Mouse (Mus musculus) embryonic facial prominence, embryonic 14.5 days (tissue): ENCODE measurements around the gene Sec14l2. TPM values are rescaled to one million over a fixed set of nuclear protein-coding genes. Genes with fewer than 3 reads are reported as not detected.

Source experiments
- ATAC-seq: fragments of 200-750 bp; cut with Nextera tagmentation; 2 replicates; pipeline ENCODE4 v1.8.0; 2017; ENCODE audit warnings: low read depth, moderate number of reproducible peaks, moderate TSS enrichment
- DNase-seq: peaks from one replicate; pipeline ENCODE4 v3.0.0-alpha.2; 2015; ENCODE audit warnings: low spot score
- H3K27ac ChIP-seq: fragments of 300-500 bp; sonication (generic); replicated peaks from 2 replicates; pipeline ENCODE4 v1.5.1; 2014; ENCODE audit warnings: low read depth, mild to moderate bottlenecking, low read length, moderate library complexity
- H3K27me3 ChIP-seq: fragments of 300-500 bp; sonication (generic); replicated peaks from 2 replicates; pipeline ENCODE4 v1.6.1; 2014; ENCODE audit warnings: low read length; ENCODE audit not compliant: control insufficient read depth, insufficient read depth
- H3K36me3 ChIP-seq: fragments of 300-500 bp; sonication (generic); 2 replicates; pipeline ENCODE4 v1.6.1; 2014; ENCODE audit warnings: low read length, mixed read lengths; ENCODE audit not compliant: control insufficient read depth, insufficient read depth
- H3K4me1 ChIP-seq: fragments of 300-500 bp; sonication (generic); 2 replicates; pipeline ENCODE4 v1.6.1; 2014; ENCODE audit warnings: antibody characterized with exemption, low read length; ENCODE audit not compliant: control insufficient read depth, insufficient read depth
- H3K4me2 ChIP-seq: fragments of 300-500 bp; sonication (generic); 2 replicates; pipeline ENCODE4 v1.6.1; 2014; ENCODE audit warnings: low read depth, mild to moderate bottlenecking, low read length, moderate library complexity, mixed read lengths
- H3K4me3 ChIP-seq: fragments of 300-500 bp; sonication (generic); 2 replicates; pipeline ENCODE4 v1.5.1; 2014; ENCODE audit warnings: low read depth, mild to moderate bottlenecking, low read length
- H3K9ac ChIP-seq: fragments of 300-500 bp; sonication (generic); 2 replicates; pipeline ENCODE4 v1.6.1; 2014; ENCODE audit warnings: low read depth, mild to moderate bottlenecking, low read length, moderate library complexity, mixed read lengths
- H3K9me3 ChIP-seq: fragments of 300-500 bp; sonication (generic); 2 replicates; pipeline ENCODE4 v1.6.1; 2016; ENCODE audit warnings: low read length; ENCODE audit not compliant: control insufficient read depth
- WGBS: fragments of 180-500 bp; shearing (Covaris S2); extraction: QIAGEN DNeasy Blood & Tissue Kit; methylation state at CpG from one replicate; pipeline ENCODE4 v1.1.7; 2014; 5-methylcytosine and 5-hydroxymethylcytosine counted together
- polyA plus RNA-seq: library from polyadenylated mRNA; unstranded; fragments of >200 nt; fragmentation: Nextera tagmentation; extraction: Ambion mirVana; gene quantifications from 2 replicates; pipeline ENCODE4 v1.2.1, GENCODE M21; 2014

Sec14l2 gene
- polyA plus RNA-seq, 1 experiment from 2014 or later: 2.2 TPM

DNA sequence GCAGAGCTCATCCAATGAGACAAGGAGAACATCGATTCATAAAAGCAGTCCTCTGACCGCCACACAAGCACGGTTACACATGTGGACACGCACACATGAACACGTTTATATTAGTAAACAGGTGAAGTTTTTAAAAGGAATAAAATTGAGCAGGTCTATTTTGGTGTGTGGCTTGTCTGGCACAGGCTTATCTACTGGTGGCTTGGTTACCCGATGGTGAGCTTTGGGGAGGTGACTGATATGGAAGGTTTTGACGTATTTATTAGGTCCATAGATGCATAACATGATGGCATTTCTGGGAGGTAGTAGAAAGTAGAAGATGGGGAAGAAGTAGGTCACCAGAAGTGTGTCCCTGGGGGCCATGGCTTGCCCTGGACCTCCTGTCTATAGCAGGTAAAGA is 30.5 kb upstream of the Sec14l2 start:
- H3K4me1 ChIP-seq: 0 out of 2 replicates have a peak, but pooled peaks cover under 1% of the 10 kb centered on the region
- no peak overlapping the region for H3K9ac ChIP-seq
- H3K4me2 ChIP-seq: no peak overlapping the region
- H3K4me3 ChIP-seq: no peak overlapping the region
- peaks cover 5% of the 10 kb centered on the region; the same call in 1 of the 2 replicates for H3K36me3 ChIP-seq
- 90% methylated on average over 7 of the region's 7 CpGs for WGBS
- H3K27ac ChIP-seq: no peak overlapping the region
- DNase-seq: no peak
- no peaks in the 10 kb centered on the region for H3K9me3 ChIP-seq
- H3K27me3 ChIP-seq: no peaks in the 10 kb centered on the region
- ATAC-seq: no peak

DNA sequence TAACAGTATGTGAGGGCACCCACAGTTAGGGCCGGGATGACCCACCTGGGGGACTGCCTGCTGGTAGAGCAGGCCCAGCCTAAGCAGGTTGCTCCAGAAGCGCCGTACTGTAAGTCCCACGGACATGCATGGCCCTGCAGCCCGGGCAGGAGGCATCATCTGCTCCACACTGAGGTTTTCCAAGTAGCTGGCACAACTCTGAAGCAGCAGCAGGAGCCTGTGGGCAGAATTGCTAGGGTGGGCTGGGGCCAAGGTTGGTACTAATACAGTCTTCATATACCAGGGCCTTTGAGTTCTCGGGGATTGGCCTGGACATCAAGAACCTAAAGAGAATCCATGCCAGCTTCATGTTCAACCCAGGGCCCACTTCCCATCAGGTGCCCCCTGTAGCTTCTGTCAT is 26.7 kb upstream of the Sec14l2 start:
- H3K27me3 ChIP-seq: no peaks in the 10 kb centered on the region
- DNase-seq: no peak
- no peak overlapping the region for H3K4me2 ChIP-seq
- no peak overlapping the region for H3K27ac ChIP-seq
- no peaks in the 10 kb centered on the region for H3K9me3 ChIP-seq
- no peak overlapping the region for H3K4me3 ChIP-seq
- no peaks in the 10 kb centered on the region for H3K4me1 ChIP-seq
- no peak overlapping the region for H3K9ac ChIP-seq
- no peak for ATAC-seq
- 93% methylated on average over 6 of the region's 6 CpGs for WGBS
- H3K36me3 ChIP-seq: peaks cover 15% of the 10 kb centered on the region

DNA sequence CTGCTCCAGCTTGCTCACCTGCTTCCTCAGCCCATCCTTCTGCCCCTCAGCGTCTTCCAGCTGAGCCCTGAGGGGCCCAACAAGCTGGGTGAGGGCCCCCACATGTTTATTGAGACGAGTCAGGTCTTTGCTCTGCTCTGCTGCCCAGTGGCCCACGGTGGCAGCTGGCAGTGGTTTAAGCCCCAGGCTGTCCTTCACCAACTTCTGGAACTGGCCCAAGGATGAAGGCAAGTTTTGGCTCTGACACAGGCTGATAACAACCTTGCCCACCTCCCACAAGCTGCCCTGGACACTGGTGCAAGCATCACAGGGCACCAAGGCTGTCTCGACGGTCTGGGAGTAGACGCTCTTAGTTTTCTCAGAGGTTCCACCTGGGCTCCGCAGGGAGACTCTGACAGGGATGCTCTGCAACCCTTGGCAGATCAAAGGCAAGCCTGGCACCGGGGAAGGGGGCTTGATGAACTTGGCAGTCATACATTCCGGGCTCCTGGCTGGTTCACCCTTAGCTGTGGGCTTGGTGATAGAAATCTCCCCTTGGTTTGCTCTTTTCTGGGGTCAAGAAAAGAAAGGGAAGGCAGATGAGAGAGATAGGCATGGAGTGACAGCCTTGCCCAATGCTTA is 25.4 kb upstream of the Sec14l2 start:
- Histone ChIP-seq H3K4me2 (no peak overlapping the region), H3K27ac (no peak overlapping the region), H3K9ac (no peak overlapping the region), H3K27me3 (no peaks in the 10 kb centered on the region), H3K4me3 (no peak overlapping the region), H3K9me3 (no peaks in the 10 kb centered on the region), H3K4me1 (no peaks in the 10 kb centered on the region), H3K36me3 (peaks cover 22% of the 10 kb centered on the region)
- ATAC-seq (no peak), DNase-seq (no peak)
- 83% methylated on average over 8 of the region's 9 CpGs for WGBS

DNA sequence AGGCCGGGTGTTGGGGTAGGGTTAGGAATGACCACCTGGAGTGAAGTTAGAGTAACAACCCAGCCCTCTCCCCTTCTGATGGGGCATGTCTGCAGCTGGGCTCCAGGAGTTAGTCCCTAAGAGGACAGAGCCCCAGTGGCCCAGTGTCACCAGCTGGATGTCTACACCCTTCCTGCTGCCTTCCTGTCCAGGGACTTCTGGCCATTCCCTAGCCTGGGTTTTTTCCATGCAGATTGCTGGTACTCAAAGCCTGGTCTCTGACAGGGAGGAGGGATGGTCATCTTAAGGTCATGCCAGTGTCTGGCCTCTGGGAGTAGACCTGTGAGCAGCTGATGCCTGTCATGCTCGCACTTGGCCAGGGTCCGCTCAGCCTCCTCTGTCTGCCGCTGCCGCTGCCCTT is 24.9 kb upstream of the Sec14l2 start:
- no peaks in the 10 kb centered on the region for H3K9me3 ChIP-seq
- no peaks in the 10 kb centered on the region for H3K4me1 ChIP-seq
- no peak overlapping the region for H3K9ac ChIP-seq
- WGBS: 75% methylated on average over 5 of the region's 5 CpGs
- no peak overlapping the region for H3K4me3 ChIP-seq
- H3K4me2 ChIP-seq: no peak overlapping the region
- no peak for DNase-seq
- no peak for ATAC-seq
- no peak overlapping the region for H3K27ac ChIP-seq
- H3K36me3 ChIP-seq: peaks cover 27% of the 10 kb centered on the region
- no peaks in the 10 kb centered on the region for H3K27me3 ChIP-seq

DNA sequence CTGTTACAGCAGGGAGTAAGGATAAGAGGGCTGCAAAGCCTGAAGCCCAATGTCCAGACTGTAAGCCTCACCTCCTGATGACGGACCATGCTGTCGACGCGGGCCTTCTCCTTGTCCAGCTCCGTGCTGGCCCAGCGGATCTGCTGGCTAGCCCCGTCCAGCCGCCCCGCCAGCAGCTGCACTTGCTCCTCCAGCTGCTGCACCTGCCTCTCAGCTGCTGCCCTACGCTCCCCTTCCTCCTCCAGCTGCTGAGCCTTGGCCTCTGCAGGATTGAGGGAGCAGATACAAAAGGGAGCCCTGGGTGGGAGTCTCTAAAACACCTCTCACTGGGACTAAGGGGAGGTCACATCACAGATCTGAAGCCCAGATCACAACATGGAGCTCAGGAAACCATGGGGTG is 23.9 kb upstream of the Sec14l2 start:
- no peaks in the 10 kb centered on the region for H3K27me3 ChIP-seq
- DNase-seq: no peak
- no peaks in the 10 kb centered on the region for H3K4me1 ChIP-seq
- no peaks in the 10 kb centered on the region for H3K9me3 ChIP-seq
- H3K27ac ChIP-seq: no peak overlapping the region
- WGBS: 89% methylated on average over 10 of the region's 10 CpGs
- H3K4me3 ChIP-seq: no peak overlapping the region
- H3K9ac ChIP-seq: no peak overlapping the region
- peaks cover 37% of the 10 kb centered on the region for H3K36me3 ChIP-seq
- H3K4me2 ChIP-seq: no peak overlapping the region
- no peak for ATAC-seq

DNA sequence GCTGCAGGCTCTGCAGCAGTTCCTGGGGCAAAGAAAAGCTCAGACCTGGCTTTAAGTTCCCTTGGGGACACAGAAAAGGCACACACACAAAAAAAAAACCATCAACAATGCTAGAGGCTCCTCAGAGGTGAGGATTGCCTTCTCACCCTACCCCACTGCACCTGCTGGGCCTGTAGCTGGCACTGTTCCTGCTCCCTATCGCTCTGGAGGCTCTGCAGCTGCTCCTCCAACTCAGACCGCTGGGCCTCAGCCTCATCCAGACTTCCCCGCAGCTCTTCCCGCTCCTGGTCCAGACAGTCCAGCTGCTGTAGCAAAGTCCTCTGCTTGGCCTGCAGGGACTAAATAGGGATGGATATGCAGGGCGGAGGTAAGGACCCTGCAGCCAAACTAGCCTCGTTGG is 23.2 kb upstream of the Sec14l2 start:
- H3K27ac ChIP-seq: no peak overlapping the region
- no peaks in the 10 kb centered on the region for H3K9me3 ChIP-seq
- WGBS: 74% methylated on average over 6 of the region's 6 CpGs
- H3K4me1 ChIP-seq: no peaks in the 10 kb centered on the region
- H3K4me3 ChIP-seq: no peak overlapping the region
- DNase-seq: peak; percentile 42
- H3K36me3 ChIP-seq: peaks cover 44% of the 10 kb centered on the region
- no peak overlapping the region for H3K9ac ChIP-seq
- no peak for ATAC-seq
- no peaks in the 10 kb centered on the region for H3K27me3 ChIP-seq
- H3K4me2 ChIP-seq: no peak overlapping the region

DNA sequence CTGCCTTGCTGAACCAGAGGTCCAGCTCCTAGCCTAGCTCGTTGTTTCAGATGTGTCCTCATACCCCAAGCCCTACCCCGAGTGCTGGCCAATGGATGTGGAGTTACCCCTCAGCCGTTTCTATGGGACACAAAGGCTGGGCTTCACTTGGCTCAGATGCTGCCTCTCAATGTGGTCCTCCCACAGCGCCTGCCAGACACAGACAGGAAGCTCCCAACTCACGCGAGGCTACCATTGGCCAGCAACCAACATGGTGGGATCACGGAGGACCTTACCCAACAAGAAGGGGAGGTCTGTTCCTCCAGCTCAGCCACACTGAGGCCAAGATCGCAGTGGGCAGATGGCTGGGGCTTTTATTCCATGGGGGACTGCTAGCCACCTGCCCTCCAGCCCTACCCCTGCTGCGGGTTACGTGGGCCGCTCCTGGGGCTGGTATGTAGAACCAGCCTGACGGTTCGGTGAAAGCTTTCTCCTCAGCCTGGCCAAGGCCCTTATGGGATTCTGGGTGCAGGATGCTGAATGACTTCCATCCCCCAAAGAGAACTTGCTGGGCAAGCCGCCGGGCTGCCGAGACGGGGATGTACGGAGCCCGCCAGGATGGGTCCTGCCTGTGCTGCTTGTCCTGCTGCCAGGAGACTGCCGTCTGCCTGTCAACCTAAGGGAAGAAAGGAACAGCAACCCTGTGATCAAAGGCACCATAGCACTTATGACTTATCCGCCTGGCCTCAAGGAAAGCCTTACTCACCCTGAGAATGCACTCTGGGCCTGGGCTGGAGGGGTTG is 20.3 kb upstream of the Sec14l2 start:
- Histone ChIP-seq H3K4me2 (no peak overlapping the region), H3K36me3 (peaks cover 68% of the 10 kb centered on the region)
- 88% methylated on average over 21 of the region's 21 CpGs for whole genome bisulfite sequencing

DNA sequence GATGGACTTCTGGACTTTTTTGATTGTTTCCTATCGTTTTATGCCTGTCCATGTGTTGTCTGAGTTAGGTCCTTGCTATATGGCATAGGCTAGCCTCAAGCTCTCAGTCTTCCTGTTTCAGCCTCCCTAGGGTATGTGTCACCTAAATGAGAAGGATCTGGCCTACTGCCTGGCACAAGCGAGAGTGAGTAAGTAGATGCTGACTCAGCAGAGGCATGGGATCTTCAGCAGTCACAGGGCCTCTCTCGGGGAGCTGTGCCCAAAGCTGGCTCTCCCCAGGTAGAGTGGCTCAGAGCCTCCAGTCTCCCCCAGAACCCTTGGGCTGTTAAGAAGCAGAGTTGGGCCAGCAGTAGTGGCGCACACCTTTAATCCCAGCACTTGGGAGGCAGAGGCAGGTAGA is 19.1 kb upstream of the Sec14l2 start:
- Histone ChIP-seq H3K4me2 (no peak overlapping the region), H3K27me3 (no peaks in the 10 kb centered on the region), H3K9ac (no peak overlapping the region), H3K36me3 (peaks cover 77% of the 10 kb centered on the region), H3K4me1 (no peaks in the 10 kb centered on the region), H3K27ac (no peak overlapping the region), H3K4me3 (no peak overlapping the region), H3K9me3 (no peaks in the 10 kb centered on the region)
- no peak for ATAC-seq
- WGBS: 94% methylated on average over 4 of the region's 4 CpGs
- no peak for DNase-seq

More for the DNA sequence above, 20.3 kb upstream of the Sec14l2 start:
- H3K9me3 ChIP-seq: no peaks in the 10 kb centered on the region
- H3K4me3 ChIP-seq: no peak overlapping the region
- ATAC-seq (no peak), DNase-seq (no peak)
- no peaks in the 10 kb centered on the region for H3K4me1 ChIP-seq
- H3K27me3 ChIP-seq: no peaks in the 10 kb centered on the region
- H3K27ac ChIP-seq: no peak overlapping the region
- H3K9ac ChIP-seq: no peak overlapping the region

DNA sequence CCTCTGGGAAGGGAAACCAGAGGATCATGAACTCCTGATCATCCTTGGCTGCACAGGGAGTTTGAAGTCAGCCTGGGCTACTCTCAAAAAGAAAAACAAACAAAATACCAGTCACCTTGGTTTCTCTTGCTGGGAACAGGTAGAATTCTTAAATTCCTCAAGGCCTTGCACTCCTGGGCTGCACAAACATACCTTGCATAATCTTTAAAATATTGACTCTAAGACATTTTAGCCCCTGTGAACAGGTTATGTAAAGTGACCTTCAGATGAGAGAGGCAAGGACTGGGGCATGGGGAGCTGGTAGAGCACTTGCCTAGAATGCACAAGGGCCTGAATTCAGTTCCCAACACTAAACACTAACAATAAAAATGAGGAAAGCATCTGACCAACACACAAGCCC is 18.3 kb upstream of the Sec14l2 start:
- Histone ChIP-seq H3K27ac (no peak overlapping the region), H3K9ac (no peak overlapping the region), H3K4me1 (no peaks in the 10 kb centered on the region; the same call in 1 of the 2 replicates), H3K36me3 (peaks cover 78% of the 10 kb centered on the region), H3K4me2 (no peak overlapping the region), H3K27me3 (no peaks in the 10 kb centered on the region), H3K9me3 (no peaks in the 10 kb centered on the region), H3K4me3 (no peak overlapping the region)
- DNase-seq (no peak), ATAC-seq (no peak)
